Mouse (Mus musculus) testis, adult 2 months (tissue): Measurements from ENCODE around the gene Adam26a.
"Not testable (repeated sequence)": the region's sequence is repeated elsewhere in the genome, so short reads cannot be mapped to it uniquely, and the experiment has no call there.

Experiments
- CTCF ChIP-seq: fragments of 200-500 bp; IDR thresholded peaks from 2 replicates; pipeline ENCODE4 v1.5.1; 2012; ENCODE audit warnings: low read depth, mild to moderate bottlenecking, inconsistent platforms, low read length, moderate library complexity; ENCODE audit not compliant: control insufficient read depth, insufficient read depth, insufficient replicate concordance
- POLR2A ChIP-seq: fragments of 200-500 bp; IDR thresholded peaks from 2 replicates; pipeline ENCODE4 v1.6.1; 2012; ENCODE audit warnings: low read depth, mild to moderate bottlenecking, inconsistent platforms, low read length, moderate library complexity; ENCODE audit not compliant: control insufficient read depth

DNA sequence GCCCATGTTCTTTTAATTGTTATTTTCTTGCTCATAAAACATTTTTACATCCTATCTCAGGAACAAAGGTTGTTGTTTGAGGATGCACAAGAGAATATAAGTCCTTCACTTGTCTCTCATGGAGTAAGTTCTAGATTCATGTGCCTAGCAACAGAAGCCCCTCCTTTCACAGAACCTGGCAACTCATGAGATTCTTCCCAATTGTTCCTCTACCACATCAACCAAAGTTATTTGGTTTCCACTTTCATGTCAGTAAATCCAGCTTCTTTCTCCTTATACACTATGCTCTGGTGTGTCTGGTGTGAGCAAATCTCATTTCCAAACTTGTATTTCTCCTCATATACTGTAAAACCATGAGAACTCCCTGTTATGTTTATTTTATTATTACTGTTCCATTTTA is 48.5 kb downstream of the Adam26a start, which contains the start of gene Adam26b:
- TF ChIP-seq CTCF, POLR2A: not testable (repeated sequence)
